Mouse (Mus musculus): ENCODE data around the gene Gm5662.
"Not testable (repeated sequence)": the region's sequence is repeated elsewhere in the genome, so short reads cannot be mapped to it uniquely, and the experiment has no call there.

Gm5662 gene

GRCm38 (mm10) chr12:88274400-88274799 is at the start of gene Gm5662:
Gm5662 (minus strand) TSS chr12:88274500.
- DNase-seq = not testable (repeated sequence)

DNA sequence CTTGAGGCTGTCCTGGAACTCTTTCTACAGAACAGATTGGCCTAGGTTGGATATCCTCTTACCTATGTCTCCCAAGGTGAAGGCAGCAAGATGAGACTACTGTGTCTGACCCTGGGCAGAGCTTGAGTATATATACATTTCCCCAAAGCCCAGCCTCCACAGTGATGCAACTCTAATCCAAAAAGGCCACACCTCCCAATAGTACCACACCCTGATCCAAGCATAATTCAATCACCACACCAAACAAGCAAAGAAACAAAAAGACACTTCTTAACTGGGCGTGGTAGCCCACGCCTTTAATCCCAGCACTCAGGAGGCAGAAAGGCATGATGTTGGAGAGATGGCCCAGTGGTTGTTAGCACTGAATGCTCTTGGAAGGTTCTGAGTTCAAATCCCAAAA is 49.6 kb upstream of the Gm5662 start, which contains the start of gene Gm5039:
Gene Gm5039 (minus strand): TSS at position 101 of the 400 bp plus-strand sequence.
- DNase-seq = not testable (repeated sequence)

DNA sequence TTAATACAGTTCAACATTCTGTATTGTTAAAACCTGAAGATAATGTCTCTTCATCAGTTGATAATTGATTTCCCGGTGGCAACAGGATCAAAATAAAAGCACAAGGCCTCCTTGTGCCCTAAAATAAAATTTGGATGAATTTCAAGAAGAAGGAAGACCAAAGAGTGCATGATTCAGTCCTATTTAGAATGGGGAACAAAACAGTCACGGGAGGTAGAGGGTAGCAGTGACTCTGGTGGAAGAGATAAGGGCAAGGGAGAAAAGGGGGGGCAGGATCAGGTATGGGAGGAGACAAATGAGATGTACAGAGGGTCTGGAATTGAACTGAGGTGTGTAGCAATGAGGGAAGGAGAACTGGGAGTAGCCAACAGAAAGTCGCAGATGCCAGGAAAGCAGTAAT is 40.3 kb upstream of the Gm5662 start:
- no peak for DNase-seq

GRCm38 (mm10) chr12:88297171-88297570 is 22.9 kb upstream of the Gm5662 start:
- DNase-seq = not testable (repeated sequence)

DNA sequence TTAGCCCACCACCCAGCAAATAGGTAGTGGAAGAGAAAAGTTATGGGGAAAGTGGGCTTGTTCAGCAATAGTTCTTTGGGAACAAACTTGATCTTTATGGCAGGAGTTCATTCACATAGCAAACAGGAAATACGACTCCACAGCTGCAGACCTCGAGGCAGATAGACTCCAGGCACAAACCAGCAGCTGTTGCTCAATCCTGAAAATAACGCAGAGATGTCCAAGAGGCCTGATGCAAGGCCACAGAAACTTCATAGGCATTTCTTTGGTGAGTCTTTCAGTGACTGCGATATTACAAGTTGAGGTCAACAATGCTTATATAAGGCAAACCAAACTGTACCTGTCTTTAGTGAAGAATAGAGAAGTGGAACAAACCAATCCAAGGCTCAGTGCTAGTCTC is 18.8 kb upstream of the Gm5662 start:
- not testable (repeated sequence) for DNase-seq

DNA sequence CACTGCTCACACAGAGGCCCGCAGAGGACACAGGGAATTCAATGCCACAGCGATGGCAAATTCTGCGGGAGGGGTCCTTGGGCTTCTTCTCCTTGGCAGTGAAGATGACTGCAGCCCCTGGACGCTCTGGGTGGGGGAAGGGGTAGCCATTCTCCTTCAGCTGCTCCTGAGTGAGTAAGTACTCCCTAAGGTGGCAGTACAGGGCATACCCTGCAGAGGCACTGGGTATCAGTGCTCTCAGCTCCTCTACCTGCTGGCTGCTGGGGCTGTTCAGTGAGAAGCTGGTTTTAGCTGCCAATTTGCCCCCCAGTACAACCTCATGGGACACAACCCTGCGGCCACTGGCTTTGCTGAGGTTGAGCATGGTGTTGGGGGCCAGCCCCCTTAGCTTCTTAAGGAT is 10.9 kb upstream of the Gm5662 start:
- DNase-seq = not testable (repeated sequence)

- DNase-seq = no peak
These were observed 17.1 kb downstream of the Gm5662 start for GRCm38 (mm10) chr12:88257241-88257640.

DNA sequence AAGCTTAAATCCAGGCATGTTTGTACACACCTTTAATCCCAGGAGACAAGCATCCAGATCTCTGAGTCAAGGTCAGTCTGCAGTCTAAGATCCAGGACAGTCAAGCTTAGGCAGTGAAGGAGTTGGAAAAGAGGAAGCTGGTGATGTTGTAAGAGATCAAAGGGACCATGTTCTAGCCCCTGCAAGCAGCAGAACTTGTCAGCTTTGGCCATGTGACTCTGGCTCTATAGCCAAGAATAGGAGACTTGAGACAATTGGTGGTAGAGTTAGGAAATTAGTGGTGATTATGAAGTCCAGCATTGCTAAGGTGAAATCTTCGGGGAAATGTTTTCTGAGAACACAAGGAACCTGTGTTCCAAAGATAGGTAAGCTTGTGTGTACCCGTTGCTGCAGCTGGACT is 18.4 kb downstream of the Gm5662 start:
- not testable (repeated sequence) for DNase-seq

DNA sequence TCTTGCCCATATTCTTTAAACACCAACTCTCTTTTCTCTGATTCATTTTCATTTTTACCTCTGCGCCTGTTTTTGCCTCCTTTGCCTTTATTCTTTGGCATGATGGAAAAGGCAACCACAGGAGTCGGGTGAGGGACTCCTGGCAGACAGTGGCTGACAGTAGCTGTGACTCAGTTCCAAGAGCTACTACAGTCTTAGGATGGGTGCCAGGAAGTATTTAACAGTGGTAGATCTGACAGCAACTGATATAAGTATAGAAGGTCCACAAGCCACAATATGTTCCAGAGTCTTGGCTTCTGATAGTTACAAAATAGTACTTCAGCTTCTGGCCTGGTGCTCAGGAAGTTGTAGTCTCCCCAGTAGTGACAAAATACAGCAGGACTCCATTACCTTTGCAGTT is 24.3 kb downstream of the Gm5662 start, which contains the start of gene Gm8332:
Gene Gm8332 (minus strand): TSS at position 101 of the 400 bp plus-strand sequence.
- DNase-seq = not testable (repeated sequence)

- DNase-seq = not testable (repeated sequence)
These were observed 28.5 kb downstream of the Gm5662 start for GRCm38 (mm10) chr12:88245786-88246185.

DNA sequence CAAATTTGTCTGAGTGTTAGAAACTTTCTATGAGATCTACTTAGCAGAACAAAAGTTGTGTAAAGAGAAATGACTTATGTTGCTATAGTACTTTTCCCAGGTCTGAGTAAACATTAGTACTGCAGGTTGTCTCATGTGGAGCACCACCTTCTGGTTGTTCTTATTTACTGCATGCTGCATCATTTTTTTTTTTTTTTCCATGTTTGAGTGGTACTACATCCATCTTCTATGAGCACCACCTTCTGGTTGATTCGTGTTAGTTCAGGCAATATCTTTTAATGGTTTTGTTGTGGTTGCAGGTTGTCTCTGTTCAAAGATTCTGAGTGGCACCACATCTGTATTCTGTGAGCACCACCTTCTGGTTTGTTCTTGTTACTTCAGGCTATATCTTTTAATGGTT is 31.4 kb downstream of the Gm5662 start:
- DNase-seq = not testable (repeated sequence)
